Mouse (Mus musculus) kidney, postnatal 0 days (tissue): ENCODE data around the gene Fam135a. TPM values are rescaled to one million over a fixed set of nuclear protein-coding genes. Genes with fewer than 3 reads are reported as not detected.

Experiments
- ATAC-seq: fragments of 200-750 bp; cut with Nextera tagmentation; replicated peaks from 2 replicates; pipeline ENCODE4 v1.8.0; 2017; ENCODE audit warnings: low read depth, moderate number of reproducible peaks, moderate TSS enrichment, moderate library complexity; ENCODE audit not compliant: low FRiP score
- DNase-seq: peaks from one replicate; pipeline ENCODE4 v3.0.0-alpha.2; 2016; ENCODE audit warnings: low spot score
- H3K27ac ChIP-seq: fragments of 300-500 bp; sonication (generic); 2 replicates; pipeline ENCODE4 v1.5.1; 2014; ENCODE audit warnings: mild to moderate bottlenecking
- H3K27me3 ChIP-seq: fragments of 300-500 bp; sonication (generic); 2 replicates; pipeline ENCODE4 v1.6.1; 2014; ENCODE audit warnings: low read length, mixed read lengths; ENCODE audit not compliant: insufficient read depth
- H3K36me3 ChIP-seq: fragments of 300-500 bp; sonication (generic); 2 replicates; pipeline ENCODE4 v1.6.1; 2014; ENCODE audit warnings: low read length, mixed read lengths; ENCODE audit not compliant: insufficient read depth
- H3K4me1 ChIP-seq: fragments of 300-500 bp; sonication (generic); replicated peaks from 2 replicates; pipeline ENCODE4 v1.6.1; 2014; ENCODE audit warnings: antibody characterized with exemption, low read length, mixed read lengths; ENCODE audit not compliant: insufficient read depth
- H3K4me2 ChIP-seq: fragments of 300-500 bp; sonication (generic); 2 replicates; pipeline ENCODE4 v1.6.1; 2014; ENCODE audit warnings: mild to moderate bottlenecking, low read length, moderate library complexity, mixed read lengths
- H3K4me3 ChIP-seq: fragments of 300-500 bp; sonication (generic); replicated peaks from 2 replicates; pipeline ENCODE4 v1.5.1; 2014; ENCODE audit warnings: low read depth, low read length
- H3K9ac ChIP-seq: fragments of 300-500 bp; sonication (generic); 2 replicates; pipeline ENCODE4 v1.6.1; 2014; ENCODE audit warnings: low read depth, low read length
- H3K9me3 ChIP-seq: fragments of 300-500 bp; sonication (generic); replicated peaks from 2 replicates; pipeline ENCODE4 v1.6.1; 2016; ENCODE audit warnings: low read length, inconsistent platforms, mixed read lengths
- CTCF ChIP-seq: IDR thresholded peaks from 2 replicates; pipeline ENCODE4 v1.5.1; 2016; ENCODE audit warnings: antibody characterized with exemption, low read depth, mild to moderate bottlenecking, moderate library complexity
- WGBS: fragments of 180-500 bp; shearing (Covaris S2); extraction: QIAGEN DNeasy Blood & Tissue Kit; methylation state at CpG from one replicate; pipeline ENCODE4 v1.1.7; 2014; 5-methylcytosine and 5-hydroxymethylcytosine counted together
- polyA plus RNA-seq: library from polyadenylated mRNA; unstranded; fragments of >200 nt; fragmentation: Nextera tagmentation; extraction: Ambion mirVana; gene quantifications from 2 replicates; pipeline ENCODE4 v1.2.1, GENCODE M21; 2015

Fam135a gene
- polyA plus RNA-seq, 1 experiment from 2014 or later: 21.8 TPM

GRCm38 (mm10) chr1:24074396-24074795, 25.7 kb downstream of the Fam135a start:
- Histone ChIP-seq H3K36me3 (no peaks in the 10 kb centered on the region), H3K4me2 (no peak overlapping the region), H3K9me3 (no peaks in the 10 kb centered on the region), H3K27ac (no peak overlapping the region), H3K9ac (no peak overlapping the region), H3K4me3 (no peak overlapping the region), H3K4me1 (no peaks in the 10 kb centered on the region), H3K27me3 (no peaks in the 10 kb centered on the region)
- 44% methylated on average over 2 of the region's 2 CpGs for WGBS
- ATAC-seq (no peak), DNase-seq (peak; percentile 19)
- no peak for TF ChIP-seq CTCF

- no peak overlapping the region for H3K9ac ChIP-seq
- H3K4me2 ChIP-seq: no peak overlapping the region
- H3K4me3 ChIP-seq: no peak overlapping the region
- no peak overlapping the region for H3K27ac ChIP-seq
- no peaks in the 10 kb centered on the region for H3K36me3 ChIP-seq
- H3K9me3 ChIP-seq: no peaks in the 10 kb centered on the region
- no peak for ATAC-seq
- TF ChIP-seq CTCF: no peak
- WGBS: 89% methylated on average over 5 of the region's 5 CpGs
- H3K4me1 ChIP-seq: no peaks in the 10 kb centered on the region
- no peak for DNase-seq
- no peaks in the 10 kb centered on the region for H3K27me3 ChIP-seq
Measured at GRCm38 (mm10) chr1:24073386-24074248, 26.5 kb downstream of the Fam135a start.

GRCm38 (mm10) chr1:24068830-24069229, 31.3 kb downstream of the Fam135a start:
- no peak overlapping the region for H3K27ac ChIP-seq
- H3K27me3 ChIP-seq: no peaks in the 10 kb centered on the region
- H3K4me1 ChIP-seq: no peaks in the 10 kb centered on the region
- 73% methylated on average over 7 of the region's 7 CpGs for WGBS
- no peak overlapping the region for H3K4me2 ChIP-seq
- DNase-seq: no peak
- no peaks in the 10 kb centered on the region for H3K36me3 ChIP-seq
- no peak overlapping the region for H3K4me3 ChIP-seq
- H3K9ac ChIP-seq: no peak overlapping the region
- no peaks in the 10 kb centered on the region for H3K9me3 ChIP-seq
- TF ChIP-seq CTCF: no peak
- no peak for ATAC-seq

- 51% methylated on average over 4 of the region's 4 CpGs for WGBS
- H3K4me3 ChIP-seq: no peak overlapping the region
- no peak overlapping the region for H3K9ac ChIP-seq
- DNase-seq: peak; percentile 36
- no peaks in the 10 kb centered on the region for H3K4me1 ChIP-seq
- no peaks in the 10 kb centered on the region for H3K9me3 ChIP-seq
- H3K36me3 ChIP-seq: no peaks in the 10 kb centered on the region
- H3K27me3 ChIP-seq: no peaks in the 10 kb centered on the region
- H3K4me2 ChIP-seq: no peak overlapping the region
- ATAC-seq: no peak
- no peak for TF ChIP-seq CTCF
- H3K27ac ChIP-seq: no peak overlapping the region
Measured at GRCm38 (mm10) chr1:24066706-24067105, 33.4 kb downstream of the Fam135a start.

- H3K27ac ChIP-seq: no peak overlapping the region
- H3K27me3 ChIP-seq: no peaks in the 10 kb centered on the region
- no peaks in the 10 kb centered on the region for H3K9me3 ChIP-seq
- ATAC-seq: no peak
- H3K9ac ChIP-seq: no peak overlapping the region
- no peak overlapping the region for H3K4me2 ChIP-seq
- H3K4me3 ChIP-seq: no peak overlapping the region
- H3K4me1 ChIP-seq: no peaks in the 10 kb centered on the region
- no peaks in the 10 kb centered on the region for H3K36me3 ChIP-seq
- WGBS: 64% methylated on average over 14 of the region's 14 CpGs
- TF ChIP-seq CTCF: no peak
- no peak for DNase-seq
Measured at GRCm38 (mm10) chr1:24055706-24056105, 44.4 kb downstream of the Fam135a start.

- Histone ChIP-seq H3K36me3 (0 out of 2 replicates have a peak, but pooled peaks cover 3% of the 10 kb centered on the region), H3K9me3 (no peaks in the 10 kb centered on the region), H3K4me1 (no peaks in the 10 kb centered on the region), H3K4me2 (no peak overlapping the region), H3K27me3 (no peaks in the 10 kb centered on the region), H3K4me3 (no peak overlapping the region), H3K9ac (no peak overlapping the region), H3K27ac (no peak overlapping the region)
- no peak for TF ChIP-seq CTCF
- 81% methylated on average over 6 of the region's 6 CpGs for WGBS
- ATAC-seq: no peak
- no peak for DNase-seq
Measured at GRCm38 (mm10) chr1:24046730-24047510, 53.2 kb downstream of the Fam135a start.
